Mouse (Mus musculus): ENCODE data around the gene Snx5.

DNA sequence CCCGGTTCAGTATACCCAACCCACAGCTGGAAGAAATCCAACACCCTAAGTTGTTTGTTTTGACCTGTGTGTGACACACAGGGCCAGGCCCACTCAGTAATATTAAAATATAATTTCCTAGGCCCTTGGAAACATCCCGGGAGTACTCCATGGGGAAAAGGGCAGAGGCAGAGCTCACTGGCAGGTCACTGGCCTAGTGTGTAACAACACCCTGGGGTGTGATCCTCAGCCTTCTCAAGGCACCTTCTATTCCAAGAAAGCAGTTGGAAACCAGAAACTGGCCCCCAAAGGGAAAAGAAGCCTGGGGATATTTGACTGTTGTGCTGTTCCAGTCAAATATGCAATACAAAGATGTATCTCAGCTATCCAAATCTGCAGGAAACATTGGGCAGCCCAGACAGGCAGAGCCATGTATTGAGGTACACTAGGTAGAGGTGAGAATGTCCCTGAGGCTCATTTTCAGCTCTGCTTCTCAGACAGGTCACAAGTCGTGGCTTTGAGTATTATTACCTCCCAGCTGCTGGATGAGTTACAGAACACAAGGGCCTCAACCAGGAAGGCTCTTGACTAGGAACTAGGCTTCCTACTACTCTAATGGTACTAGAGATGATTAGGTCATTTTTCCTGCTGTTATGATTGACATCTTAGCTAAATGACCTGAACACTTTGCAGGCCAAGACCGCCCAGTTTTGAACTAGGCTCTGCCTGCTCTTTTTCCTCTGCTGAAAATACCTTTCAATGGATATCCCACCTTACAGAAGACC, 21.9 kb downstream of the Snx5 start:
- no peak for TF ChIP-seq CTCF (IDR thresholded peaks at IDR 0.05; ENCODE audit: control insufficient read depth, insufficient read depth, insufficient replicate concordance, low read depth, low read length)
- TF ChIP-seq POLR2A (IDR thresholded peaks at IDR 0.05; ENCODE audit: control insufficient read depth, low read depth, low read length), result no peak
